Mouse (Mus musculus) embryonic facial prominence, embryonic 10.5 days (tissue): ENCODE results near the gene Tsga10ip. TPM values are rescaled to one million over a fixed set of nuclear protein-coding genes. Genes with fewer than 3 reads are reported as not detected.

Experiments
- DNase-seq: peaks from one replicate; pipeline ENCODE4 v3.0.0-alpha.2; 2017; ENCODE audit warnings: low spot score
- H3K27ac ChIP-seq: fragments of 300-500 bp; sonication (generic); replicated peaks from 2 replicates; pipeline ENCODE4 v1.5.1; 2016; ENCODE audit warnings: mild to moderate bottlenecking
- H3K27me3 ChIP-seq: fragments of 300-500 bp; sonication (generic); replicated peaks from 2 replicates; pipeline ENCODE4 v1.6.1; 2016; ENCODE audit warnings: low read depth, mild to moderate bottlenecking; ENCODE audit not compliant: poor library complexity, severe bottlenecking
- H3K36me3 ChIP-seq: fragments of 300-500 bp; sonication (generic); replicated peaks from 2 replicates; pipeline ENCODE4 v1.6.1; 2016; ENCODE audit warnings: mild to moderate bottlenecking, moderate library complexity
- H3K4me1 ChIP-seq: fragments of 300-500 bp; sonication (generic); 2 replicates; pipeline ENCODE4 v1.6.1; 2016
- H3K4me3 ChIP-seq: fragments of 300-500 bp; sonication (generic); 2 replicates; pipeline ENCODE4 v1.5.1; 2016; ENCODE audit warnings: mild to moderate bottlenecking, moderate library complexity
- H3K9me3 ChIP-seq: fragments of 300-500 bp; sonication (generic); 2 replicates; pipeline ENCODE4 v1.6.1; 2016; ENCODE audit warnings: mild to moderate bottlenecking
- WGBS: fragments of 180-500 bp; shearing (Covaris S2); methylation state at CpG from one replicate; pipeline ENCODE4 v1.1.7; 2016; 5-methylcytosine and 5-hydroxymethylcytosine counted together
- polyA plus RNA-seq: library from polyadenylated mRNA; unstranded; fragments of >200 nt; fragmentation: Nextera tagmentation; extraction: Ambion mirVana; gene quantifications from 2 replicates; pipeline ENCODE4 v1.2.1, GENCODE M21; 2016

Gene Tsga10ip
- polyA plus RNA-seq, 1 experiment from 2014 or later, result 0.72 TPM

- Histone ChIP-seq H3K27me3 (no peaks in the 10 kb centered on the region), H3K4me1 (peaks cover 49% of the 10 kb centered on the region), H3K36me3 (peaks cover 31% of the 10 kb centered on the region), H3K27ac (no peak overlapping the region), H3K9me3 (no peaks in the 10 kb centered on the region), H3K4me3 (no peak overlapping the region)
- no peak for DNase-seq
- WGBS, result 89% methylated on average over 1 of the region's 1 CpGs
Measured at GRCm38 (mm10) chr19:5430408-5430807, 28.1 kb upstream of the Tsga10ip start.

GRCm38 (mm10) chr19:5429806-5430205 is 27.5 kb upstream of the Tsga10ip start:
- Histone ChIP-seq H3K4me1 (peaks cover 47% of the 10 kb centered on the region), H3K4me3 (no peak overlapping the region), H3K27ac (no peak overlapping the region), H3K9me3 (no peaks in the 10 kb centered on the region), H3K36me3 (peaks cover 31% of the 10 kb centered on the region), H3K27me3 (no peaks in the 10 kb centered on the region)
- 73% methylated on average over 8 of the region's 8 CpGs for WGBS
- DNase-seq, result no peak

- Histone ChIP-seq H3K4me1 (peaks cover 41% of the 10 kb centered on the region), H3K27me3 (no peaks in the 10 kb centered on the region), H3K9me3 (no peaks in the 10 kb centered on the region), H3K4me3 (no peak overlapping the region), H3K36me3 (peaks cover 31% of the 10 kb centered on the region), H3K27ac (no peak overlapping the region)
- DNase-seq, result no peak
- WGBS, result 87% methylated on average over 4 of the region's 4 CpGs
Measured at GRCm38 (mm10) chr19:5429219-5429618, 26.9 kb upstream of the Tsga10ip start.

GRCm38 (mm10) chr19:5428083-5428482 is 25.8 kb upstream of the Tsga10ip start:
- DNase-seq, result no peak
- Histone ChIP-seq H3K27me3 (no peaks in the 10 kb centered on the region), H3K27ac (no peak overlapping the region), H3K36me3 (peaks cover 37% of the 10 kb centered on the region), H3K4me1 (peaks cover 41% of the 10 kb centered on the region), H3K9me3 (no peaks in the 10 kb centered on the region), H3K4me3 (no peak overlapping the region)
- 90% methylated on average over 2 of the region's 2 CpGs for WGBS

- Histone ChIP-seq H3K36me3 (peaks cover 50% of the 10 kb centered on the region), H3K9me3 (no peaks in the 10 kb centered on the region), H3K27me3 (no peaks in the 10 kb centered on the region), H3K4me1 (peaks cover 43% of the 10 kb centered on the region), H3K4me3 (peak overlapping the region; percentile 89; the same call in 1 of the 2 replicates), H3K27ac (peak overlapping the region; percentile 97; the same call in 1 of the 2 replicates)
- no peak for DNase-seq
- WGBS, result 92% methylated on average over 13 of the region's 13 CpGs
Measured at GRCm38 (mm10) chr19:5426640-5427290, 24.4 kb upstream of the Tsga10ip start.

- H3K27ac ChIP-seq, result peak overlapping the region; percentile 97
- H3K27me3 ChIP-seq, result no peaks in the 10 kb centered on the region
- peaks cover 38% of the 10 kb centered on the region for H3K4me1 ChIP-seq
- peak overlapping the region; percentile 89 for H3K4me3 ChIP-seq
- 92% methylated on average over 18 of the region's 18 CpGs for WGBS
- no peak for DNase-seq
- H3K36me3 ChIP-seq, result peaks cover 58% of the 10 kb centered on the region
- H3K9me3 ChIP-seq, result no peaks in the 10 kb centered on the region
Measured at GRCm38 (mm10) chr19:5425906-5426565, 23.7 kb upstream of the Tsga10ip start.

GRCm38 (mm10) chr19:5424782-5425741 is 22.7 kb upstream of the Tsga10ip start, which contains the start of the genes Drap1 and AI837181:
Drap1 (minus strand) TSS chr19:5424979.
AI837181 (plus strand) TSS chr19:5425144.
- no peaks in the 10 kb centered on the region for H3K9me3 ChIP-seq
- H3K36me3 ChIP-seq, result peaks cover 67% of the 10 kb centered on the region
- DNase-seq, result peak; percentile 99

GRCm38 (mm10) chr19:5424092-5424781 is 21.9 kb upstream of the Tsga10ip start:
- H3K36me3 ChIP-seq, result peaks cover 74% of the 10 kb centered on the region
- peak overlapping the region; percentile 97 for H3K27ac ChIP-seq
- H3K4me1 ChIP-seq, result peaks cover 38% of the 10 kb centered on the region
- DNase-seq, result no peak
- H3K27me3 ChIP-seq, result no peaks in the 10 kb centered on the region
- H3K4me3 ChIP-seq, result peak overlapping the region; percentile 89
- no peaks in the 10 kb centered on the region for H3K9me3 ChIP-seq
- WGBS, result under 1% methylated on average over 48 of the region's 48 CpGs

More at GRCm38 (mm10) chr19:5424782-5425741, 22.7 kb upstream of the Tsga10ip start, which contains the start of the genes Drap1 and AI837181:
- Histone ChIP-seq H3K4me3 (peak within 1 kb of the TSS; percentile 89), H3K27ac (peak within 1 kb of the TSS; percentile 97), H3K27me3 (no peaks in the 10 kb centered on the region), H3K4me1 (peaks cover 38% of the 10 kb centered on the region)
- WGBS, result under 1% methylated on average over 76 of the region's 87 CpGs

GRCm38 (mm10) chr19:5423561-5423960 is 21.2 kb upstream of the Tsga10ip start:
- DNase-seq, result no peak
- 66% methylated on average over 12 of the region's 12 CpGs for WGBS
- Histone ChIP-seq H3K27ac (peak overlapping the region; percentile 97), H3K36me3 (peaks cover 68% of the 10 kb centered on the region), H3K4me1 (peaks cover 38% of the 10 kb centered on the region), H3K4me3 (peak overlapping the region; percentile 89), H3K27me3 (no peaks in the 10 kb centered on the region), H3K9me3 (no peaks in the 10 kb centered on the region)

- Histone ChIP-seq H3K27me3 (no peaks in the 10 kb centered on the region), H3K27ac (0 out of 2 replicates have a peak overlapping the region, but pooled peaks have one; percentile 97), H3K36me3 (peaks cover 68% of the 10 kb centered on the region), H3K9me3 (no peaks in the 10 kb centered on the region), H3K4me3 (peak overlapping the region; percentile 89), H3K4me1 (peaks cover 36% of the 10 kb centered on the region)
- WGBS, result 83% methylated on average over 9 of the region's 9 CpGs
- no peak for DNase-seq
Measured at GRCm38 (mm10) chr19:5422895-5423443, 20.6 kb upstream of the Tsga10ip start.

- 88% methylated on average over 10 of the region's 10 CpGs for WGBS
- H3K9me3 ChIP-seq, result no peaks in the 10 kb centered on the region
- no peak overlapping the region for H3K27ac ChIP-seq
- H3K27me3 ChIP-seq, result no peaks in the 10 kb centered on the region
- H3K36me3 ChIP-seq, result peaks cover 70% of the 10 kb centered on the region
- H3K4me3 ChIP-seq, result peak overlapping the region; percentile 6; the same call in 1 of the 2 replicates
- DNase-seq, result no peak
- peaks cover 34% of the 10 kb centered on the region for H3K4me1 ChIP-seq
Measured at GRCm38 (mm10) chr19:5422267-5422666, 19.9 kb upstream of the Tsga10ip start.
